Mouse (Mus musculus) cerebellum, adult 2 months (tissue): ENCODE measurements around the gene Slc46a1.
A peak's percentile ranks its signal among the peaks of the same experiment; 100 is the strongest.

Source experiments
- CTCF ChIP-seq: fragments of 200-500 bp; IDR thresholded peaks from 2 replicates; pipeline ENCODE4 v1.5.1; 2011; ENCODE audit warnings: low read depth, mild to moderate bottlenecking, control low read depth, low read length, moderate library complexity, borderline replicate concordance; ENCODE audit not compliant: insufficient read depth
- POLR2A ChIP-seq: fragments of 200-500 bp; IDR thresholded peaks from 2 replicates; pipeline ENCODE4 v1.6.1; 2011; ENCODE audit warnings: low read length, control low read depth, borderline replicate concordance; ENCODE audit not compliant: insufficient read depth

GRCm38 (mm10) chr11:78435776-78436349, 29.6 kb upstream of the Slc46a1 start:
- peak; percentile 33; the same call in 1 of the 2 replicates for TF ChIP-seq CTCF
- no peak for TF ChIP-seq POLR2A
